Mouse (Mus musculus): ENCODE data around the gene Cyp4a31. TPM values are rescaled to one million over a fixed set of nuclear protein-coding genes. Genes with fewer than 3 reads are reported as not detected.
"Not testable (repeated sequence)": the region's sequence is repeated elsewhere in the genome, so short reads cannot be mapped to it uniquely, and the experiment has no call there.

Cyp4a31 gene
- polyA plus RNA-seq, 1 experiment from 2014 or later = not detected

DNA sequence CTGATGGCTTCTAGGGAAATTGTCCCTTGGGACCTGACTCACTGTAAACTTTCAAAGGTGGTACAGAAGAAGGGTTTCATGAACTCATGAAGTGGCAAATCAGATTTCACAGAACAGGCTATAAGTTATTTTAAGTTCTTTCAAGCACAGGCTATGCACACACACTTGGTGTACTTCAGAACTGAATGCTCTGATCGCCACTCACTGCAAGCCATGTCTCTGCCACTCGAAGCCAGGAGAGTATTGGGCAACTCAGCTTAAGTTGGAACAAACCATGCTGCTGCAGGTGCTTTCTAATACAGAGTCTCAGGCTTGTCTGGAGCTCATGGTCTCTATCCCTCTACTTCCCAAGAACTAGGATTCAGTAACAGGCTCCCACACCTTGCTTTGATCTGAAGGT, 12.3 kb downstream of the Cyp4a31 start:
- H3K4me1 ChIP-seq = no peaks in the 10 kb centered on the region
- H3K9me3 ChIP-seq (replicated peaks) = no peaks in the 10 kb centered on the region
- WGBS = 84% methylated on average over 2 of the region's 2 CpGs
- H3K27ac ChIP-seq = no peak overlapping the region
- no peaks in the 10 kb centered on the region for H3K36me3 ChIP-seq
- H3K27me3 ChIP-seq (ENCODE audit: low read depth, poor library complexity, severe bottlenecking) = no peaks in the 10 kb centered on the region
- H3K4me3 ChIP-seq = no peak overlapping the region
- no peak for DNase-seq (ENCODE audit: low spot score)

DNA sequence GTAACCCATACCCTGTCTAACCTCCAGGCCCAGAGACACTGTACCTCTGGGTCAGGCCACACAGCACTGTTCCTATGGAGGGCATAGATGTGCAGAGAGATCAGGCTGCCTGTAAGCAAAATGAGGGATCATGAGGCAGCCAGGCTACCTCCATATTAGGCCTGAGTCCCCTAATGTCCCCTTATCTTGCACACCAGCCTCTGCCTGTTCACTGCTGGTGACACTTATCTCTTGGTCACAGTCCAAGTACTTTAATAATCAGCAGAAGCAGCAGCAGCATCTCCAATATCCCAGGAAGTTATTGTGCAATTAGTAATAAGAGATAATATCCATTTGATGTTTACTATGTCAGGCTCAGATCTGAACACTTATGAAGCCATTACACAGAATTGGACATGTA, 19.6 kb downstream of the Cyp4a31 start:
- no peak for DNase-seq (ENCODE audit: low spot score)
- Histone ChIP-seq H3K4me1 (no peaks in the 10 kb centered on the region), H3K27ac (no peak overlapping the region), H3K27me3 (ENCODE audit: low read depth, poor library complexity, severe bottlenecking) (no peaks in the 10 kb centered on the region), H3K36me3 (no peaks in the 10 kb centered on the region), H3K9me3 (replicated peaks) (no peaks in the 10 kb centered on the region), H3K4me3 (no peak overlapping the region)

GRCm38 (mm10) chr4:115596357-115596756, 32.9 kb downstream of the Cyp4a31 start:
- H3K9me3 ChIP-seq (replicated peaks) = no peaks in the 10 kb centered on the region
- H3K4me1 ChIP-seq = no peaks in the 10 kb centered on the region
- no peak overlapping the region for H3K27ac ChIP-seq
- no peaks in the 10 kb centered on the region for H3K36me3 ChIP-seq
- no peak overlapping the region for H3K4me3 ChIP-seq
- 95% methylated on average over 1 of the region's 1 CpGs for WGBS
- no peak for DNase-seq (ENCODE audit: low spot score)
- H3K27me3 ChIP-seq (ENCODE audit: low read depth, poor library complexity, severe bottlenecking) = no peaks in the 10 kb centered on the region

DNA sequence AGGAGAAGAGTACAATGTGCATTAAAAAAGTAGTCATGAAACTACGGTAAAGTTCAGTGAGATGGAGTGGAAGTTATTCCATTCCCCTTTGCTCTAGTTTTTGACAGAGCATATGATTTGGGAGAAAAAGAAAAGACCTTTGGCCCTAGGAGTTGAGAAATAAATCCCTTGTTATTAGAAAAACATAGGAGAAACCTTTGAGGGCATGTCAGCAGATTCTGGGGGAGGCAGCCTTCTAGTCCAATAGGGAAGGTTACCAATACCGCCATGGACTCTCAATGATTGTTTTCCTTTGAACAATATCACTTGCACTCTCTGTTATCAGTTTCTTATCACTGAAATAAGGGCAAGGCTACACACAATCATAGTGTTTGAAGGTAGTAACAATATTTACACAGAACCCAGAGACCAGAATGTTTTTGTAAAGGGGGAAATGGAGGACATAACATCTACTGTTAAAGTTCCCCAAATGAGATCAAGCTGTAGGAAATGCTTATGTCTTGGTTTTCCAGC, 33.4 kb downstream of the Cyp4a31 start:
- Histone ChIP-seq H3K4me1 (no peaks in the 10 kb centered on the region), H3K4me3 (no peak overlapping the region), H3K9me3 (replicated peaks) (no peaks in the 10 kb centered on the region), H3K27ac (no peak overlapping the region), H3K36me3 (no peaks in the 10 kb centered on the region), H3K27me3 (ENCODE audit: low read depth, poor library complexity, severe bottlenecking) (no peaks in the 10 kb centered on the region)
- no peak for DNase-seq (ENCODE audit: low spot score)
- 90% methylated on average over 2 of the region's 2 CpGs for WGBS

DNA sequence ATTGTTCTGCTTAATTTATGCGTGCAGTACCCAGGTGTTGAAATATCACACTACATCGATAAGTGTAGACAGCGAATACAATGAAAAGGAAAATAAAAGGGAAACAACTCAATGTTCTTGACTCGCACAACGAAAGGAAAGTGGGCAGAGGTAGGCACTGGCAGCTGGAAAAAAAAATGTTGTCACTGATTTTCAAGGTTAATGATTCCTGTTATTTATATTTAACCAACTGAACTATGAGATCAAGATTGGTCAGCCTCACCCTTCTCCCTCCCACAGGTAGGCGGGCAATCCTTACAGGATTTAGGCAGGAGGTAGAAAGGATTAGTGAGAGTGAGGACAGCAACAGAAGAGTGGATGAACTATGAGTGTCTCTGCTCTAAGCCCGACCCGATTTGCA, 37.2 kb downstream of the Cyp4a31 start, which contains the start of gene Cyp4a32:
Gene Cyp4a32, plus strand, starts transcription at position 359 of the 400 bp plus-strand sequence.
- H3K27me3 ChIP-seq (ENCODE audit: low read depth, poor library complexity, severe bottlenecking); H3K9me3 ChIP-seq (replicated peaks); DNase-seq (ENCODE audit: low spot score); H3K4me1 ChIP-seq; H3K27ac ChIP-seq; H3K36me3 ChIP-seq; H3K4me3 ChIP-seq: not testable (repeated sequence)
- WGBS = 92% methylated on average over 8 of the region's 8 CpGs

DNA sequence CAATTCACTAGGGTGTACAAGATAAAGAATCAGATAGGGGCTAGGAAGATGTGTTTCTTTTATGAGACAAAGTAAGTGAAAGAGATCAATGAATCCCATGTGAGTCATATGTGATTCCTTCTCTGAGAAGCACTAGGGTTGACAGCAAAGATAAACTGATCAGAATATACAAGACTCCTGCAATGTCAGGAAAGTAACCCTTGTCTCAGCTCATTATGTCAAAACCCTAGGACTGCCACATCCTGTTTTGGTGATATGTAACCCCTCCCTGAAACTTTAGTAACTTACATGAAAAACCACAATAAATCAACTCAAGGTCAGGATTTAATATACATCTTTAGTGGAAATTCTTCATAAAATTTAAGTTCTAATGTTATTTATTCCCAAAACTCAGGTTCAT, 50.6 kb downstream of the Cyp4a31 start:
- no peaks in the 10 kb centered on the region for H3K27me3 ChIP-seq (ENCODE audit: low read depth, poor library complexity, severe bottlenecking)
- H3K36me3 ChIP-seq = no peaks in the 10 kb centered on the region
- no peak overlapping the region for H3K4me3 ChIP-seq
- H3K9me3 ChIP-seq (replicated peaks) = no peaks in the 10 kb centered on the region
- no peak for DNase-seq (ENCODE audit: low spot score)
- no peak overlapping the region for H3K27ac ChIP-seq
- no peaks in the 10 kb centered on the region for H3K4me1 ChIP-seq

DNA sequence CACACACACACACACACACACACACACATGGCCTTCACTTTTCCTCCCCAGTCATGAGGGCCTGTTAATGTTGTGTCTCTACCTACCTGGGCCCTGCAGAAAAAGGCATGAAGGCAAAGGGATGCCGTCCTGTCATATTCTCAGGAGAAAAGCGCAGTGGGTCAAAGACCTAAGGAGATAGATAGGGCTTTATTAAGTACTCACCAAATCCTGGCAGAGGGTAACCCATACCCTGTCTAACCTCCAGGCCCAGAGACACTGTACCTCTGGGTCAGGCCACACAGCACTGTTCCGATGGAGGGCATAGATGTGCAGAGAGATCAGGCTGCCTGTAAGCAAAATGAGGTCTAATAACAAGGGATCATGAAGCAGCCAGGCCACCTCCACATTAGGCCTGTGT, 62.1 kb downstream of the Cyp4a31 start:
- DNase-seq (ENCODE audit: low spot score); H3K27me3 ChIP-seq (ENCODE audit: low read depth, poor library complexity, severe bottlenecking); H3K4me1 ChIP-seq; H3K4me3 ChIP-seq; H3K36me3 ChIP-seq; H3K27ac ChIP-seq; H3K9me3 ChIP-seq (replicated peaks): not testable (repeated sequence)
- WGBS = 91% methylated on average over 3 of the region's 3 CpGs

Other genes starting within 250 kb of the Cyp4a31 start
- not detected in 2 replicates for gene Cyp4a12b, start 152.0 kb upstream of the Cyp4a31 start, polyA plus RNA-seq (2016; fragmentation: Nextera tagmentation; extraction: Ambion mirVana)
- not detected in 2 replicates for gene Cyp4a30b, start 111.0 kb upstream of the Cyp4a31 start, polyA plus RNA-seq (2016; fragmentation: Nextera tagmentation; extraction: Ambion mirVana)
- gene Cyp4a14, start 67.5 kb upstream of the Cyp4a31 start, polyA plus RNA-seq (2016; fragmentation: Nextera tagmentation; extraction: Ambion mirVana) = not detected in 2 replicates
- gene Cyp4a10, start 45.4 kb upstream of the Cyp4a31 start, polyA plus RNA-seq (2016; fragmentation: Nextera tagmentation; extraction: Ambion mirVana) = not detected in 2 replicates
- gene Cyp4a32, start 37.3 kb downstream of the Cyp4a31 start, polyA plus RNA-seq (2016; fragmentation: Nextera tagmentation; extraction: Ambion mirVana) = not detected in 2 replicates
- not detected in 2 replicates for gene Cyp4b1, start 84.1 kb downstream of the Cyp4a31 start, polyA plus RNA-seq (2016; fragmentation: Nextera tagmentation; extraction: Ambion mirVana)
- gene Efcab14, start 174.1 kb downstream of the Cyp4a31 start, polyA plus RNA-seq (2016; fragmentation: Nextera tagmentation; extraction: Ambion mirVana) = 30.8 and 34.0 TPM in 2 replicates
- 0.43 TPM in 1 of 2 replicates, not detected in the other for gene Tex38, start 217.4 kb downstream of the Cyp4a31 start, polyA plus RNA-seq (2016; fragmentation: Nextera tagmentation; extraction: Ambion mirVana)
- gene Atpaf1, start 221.2 kb downstream of the Cyp4a31 start, polyA plus RNA-seq (2016; fragmentation: Nextera tagmentation; extraction: Ambion mirVana) = 55.8 and 58.0 TPM in 2 replicates

Measured in limb, embryonic 10.5 days (tissue).